Mouse (Mus musculus) thymus, adult 2 months (tissue): ENCODE results near the gene Gm3187.
"Not testable (repeated sequence)": the region's sequence is repeated elsewhere in the genome, so short reads cannot be mapped to it uniquely, and the experiment has no call there.

Experiments
- CTCF ChIP-seq: fragments of 200-500 bp; IDR thresholded peaks from 2 replicates; pipeline ENCODE4 v1.5.1; 2012; ENCODE audit warnings: mild to moderate bottlenecking, control low read depth, low read length, moderate library complexity, borderline replicate concordance; ENCODE audit not compliant: control insufficient read depth, poor library complexity, insufficient read depth; ENCODE audit errors: extremely low read depth
- POLR2A ChIP-seq: fragments of 200-500 bp; IDR thresholded peaks from 2 replicates; pipeline ENCODE4 v1.6.1; 2012; ENCODE audit warnings: mild to moderate bottlenecking, low read length, control low read depth, moderate library complexity; ENCODE audit not compliant: control insufficient read depth, poor library complexity, insufficient read depth; ENCODE audit errors: extremely low read depth

DNA sequence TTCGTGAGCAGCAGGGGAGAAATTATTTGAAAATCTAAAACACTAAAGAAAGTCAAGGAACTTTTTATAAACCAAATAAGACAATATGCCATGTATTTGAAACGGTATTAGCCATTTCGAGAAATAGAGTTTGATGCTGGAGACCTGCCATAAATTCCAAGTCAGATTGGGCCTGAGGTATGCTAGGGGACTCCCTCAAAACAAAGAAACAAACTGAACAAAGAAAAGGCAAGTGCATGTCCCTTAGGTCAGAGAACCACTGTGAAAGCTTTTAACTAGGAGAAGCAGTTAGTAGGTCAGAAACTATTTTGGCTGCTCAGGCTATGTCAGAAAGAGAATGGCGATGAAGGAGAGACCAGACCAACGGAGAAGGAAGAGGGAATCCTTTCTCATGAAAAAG is at the start of gene Gm3187:
- TF ChIP-seq CTCF, POLR2A: not testable (repeated sequence)
